Mouse (Mus musculus) kidney, adult 2 months (tissue): ENCODE data around the gene Mgat4b.

Experiments used
- CTCF ChIP-seq: fragments of 200-500 bp; conservative IDR thresholded peaks from 2 replicates; pipeline ENCODE4 v1.5.1; 2011; ENCODE audit warnings: low read depth, mild to moderate bottlenecking, control low read depth, low read length, moderate library complexity, mixed read lengths; ENCODE audit not compliant: insufficient read depth, insufficient read length
- POLR2A ChIP-seq: fragments of 200-500 bp; IDR thresholded peaks from one replicate; pipeline ENCODE4 v1.6.1; 2011; ENCODE audit warnings: low read depth, low read length, control low read depth

- TF ChIP-seq POLR2A (no peak), CTCF (no peak)
Measured at GRCm38 (mm10) chr11:50184788-50185187, 25.9 kb upstream of the Mgat4b start.
